Mouse (Mus musculus) adrenal gland (tissue): ENCODE data around the gene Pdss1.

ENCODE experiments used
- intact Hi-C: fragments of 180-260 bp; cut with DNase I; formaldehyde crosslinking; loops from one replicate; pipeline ENCODE4 v1.15.1; 2025

Gene Pdss1

GRCm38 (mm10) chr2:22955914-22956313 is 60.6 kb downstream of the Pdss1 start:
- intact Hi-C loops = no loop called here

GRCm38 (mm10) chr2:22957415-22957814 is 62.1 kb downstream of the Pdss1 start:
- intact Hi-C loops = no loop called here

- intact Hi-C loops = no loop called here
These were observed 66.4 kb downstream of the Pdss1 start for GRCm38 (mm10) chr2:22961681-22962080.

GRCm38 (mm10) chr2:22962242-22962641 is 66.9 kb downstream of the Pdss1 start:
- intact Hi-C loops = no loop called here

- intact Hi-C loops = no loop called here
These were observed 67.6 kb downstream of the Pdss1 start for GRCm38 (mm10) chr2:22962970-22963369.

- intact Hi-C loops = no loop called here
These were observed 82.2 kb downstream of the Pdss1 start for GRCm38 (mm10) chr2:22977387-22977973.

- intact Hi-C loops = loop anchor here (10.0 kb wide), 1 partner anchor 49 kb away; no protein-coding TSS in a partner anchor
These were observed 90.8 kb downstream of the Pdss1 start for GRCm38 (mm10) chr2:22985973-22986657.
